Mouse (Mus musculus): ENCODE measurements around the gene Afg1l. TPM values are rescaled to one million over a fixed set of nuclear protein-coding genes. Genes with fewer than 3 reads are reported as not detected.

Gene Afg1l
- polyA plus RNA-seq, 1 experiment from 2014 or later, result 5.4 TPM

- peak within 1 kb of the TSS; percentile 64 for H3K4me2 ChIP-seq (replicated peaks)
- no peaks in the 10 kb centered on the region for H3K9me3 ChIP-seq (replicated peaks)
- H3K27me3 ChIP-seq, result no peaks in the 10 kb centered on the region
- peak within 1 kb of the TSS; percentile 95 for H3K9ac ChIP-seq
- H3K27ac ChIP-seq, result peak within 1 kb of the TSS; percentile 97
- H3K4me1 ChIP-seq, result peaks cover 2% of the 10 kb centered on the region; the same call in 1 of the 2 replicates
- H3K36me3 ChIP-seq, result no peaks in the 10 kb centered on the region
- whole genome bisulfite sequencing, result under 1% methylated on average over 68 of the region's 68 CpGs
- peak; percentile 96 for ATAC-seq (ENCODE audit: low FRiP score)
- H3K4me3 ChIP-seq, result peak within 1 kb of the TSS; percentile 88
These were observed 23.5 kb upstream of the Afg1l start, which contains the start of gene Snx3 for GRCm38 (mm10) chr10:42501775-42502348. Gene Snx3, plus strand, starts transcription at chr10:42502030.

- Histone ChIP-seq H3K4me3 (peak overlapping the region; percentile 88; the same call in 1 of the 2 replicates), H3K9ac (peak overlapping the region; percentile 95; the same call in 1 of the 2 replicates), H3K36me3 (no peaks in the 10 kb centered on the region), H3K9me3 (replicated peaks) (no peaks in the 10 kb centered on the region), H3K4me2 (replicated peaks) (peak overlapping the region; percentile 64), H3K27me3 (no peaks in the 10 kb centered on the region), H3K4me1 (peaks cover 2% of the 10 kb centered on the region; the same call in 1 of the 2 replicates), H3K27ac (peak overlapping the region; percentile 97)
- WGBS, result 94% methylated on average over 5 of the region's 5 CpGs
- peak; percentile 0; the same call in 1 of the 2 replicates for ATAC-seq (ENCODE audit: low FRiP score)
These were observed 22.8 kb upstream of the Afg1l start for GRCm38 (mm10) chr10:42501161-42501560.

GRCm38 (mm10) chr10:42500611-42501010 lies 22.2 kb upstream of the Afg1l start:
- H3K9me3 ChIP-seq (replicated peaks), result no peaks in the 10 kb centered on the region
- H3K4me1 ChIP-seq, result peaks cover 2% of the 10 kb centered on the region; the same call in 1 of the 2 replicates
- H3K4me3 ChIP-seq, result no peak overlapping the region
- ATAC-seq (ENCODE audit: low FRiP score), result no peak
- peak overlapping the region; percentile 97; the same call in 1 of the 2 replicates for H3K27ac ChIP-seq
- H3K9ac ChIP-seq, result no peak overlapping the region
- no peaks in the 10 kb centered on the region for H3K27me3 ChIP-seq
- WGBS, result 93% methylated on average over 8 of the region's 8 CpGs
- no peaks in the 10 kb centered on the region for H3K36me3 ChIP-seq
- H3K4me2 ChIP-seq (replicated peaks), result no peak overlapping the region

GRCm38 (mm10) chr10:42493000-42493399 lies 14.6 kb upstream of the Afg1l start:
- H3K4me2 ChIP-seq (replicated peaks), result no peak overlapping the region
- H3K9ac ChIP-seq, result no peak overlapping the region
- no peak overlapping the region for H3K27ac ChIP-seq
- H3K27me3 ChIP-seq, result no peaks in the 10 kb centered on the region
- no peak for ATAC-seq (ENCODE audit: low FRiP score)
- H3K9me3 ChIP-seq (replicated peaks), result no peaks in the 10 kb centered on the region
- no peaks in the 10 kb centered on the region for H3K4me1 ChIP-seq
- 68% methylated on average over 4 of the region's 4 CpGs for WGBS
- no peak overlapping the region for H3K4me3 ChIP-seq
- H3K36me3 ChIP-seq, result no peaks in the 10 kb centered on the region

GRCm38 (mm10) chr10:42492027-42492771 lies 13.8 kb upstream of the Afg1l start:
- no peaks in the 10 kb centered on the region for H3K36me3 ChIP-seq
- no peak for ATAC-seq (ENCODE audit: low FRiP score)
- no peak overlapping the region for H3K27ac ChIP-seq
- H3K4me1 ChIP-seq, result no peaks in the 10 kb centered on the region
- H3K27me3 ChIP-seq, result no peaks in the 10 kb centered on the region
- H3K9ac ChIP-seq, result no peak overlapping the region
- no peaks in the 10 kb centered on the region for H3K9me3 ChIP-seq (replicated peaks)
- no peak overlapping the region for H3K4me3 ChIP-seq
- H3K4me2 ChIP-seq (replicated peaks), result no peak overlapping the region
- 87% methylated on average over 10 of the region's 10 CpGs for WGBS

- WGBS, result 51% methylated on average over 1 of the region's 1 CpGs
- Histone ChIP-seq H3K4me2 (replicated peaks) (no peak overlapping the region), H3K4me1 (no peaks in the 10 kb centered on the region), H3K27me3 (no peaks in the 10 kb centered on the region), H3K4me3 (no peak overlapping the region), H3K27ac (no peak overlapping the region), H3K9me3 (replicated peaks) (no peaks in the 10 kb centered on the region), H3K36me3 (no peaks in the 10 kb centered on the region), H3K9ac (no peak overlapping the region)
- no peak for ATAC-seq (ENCODE audit: low FRiP score)
These were observed 12.8 kb upstream of the Afg1l start for GRCm38 (mm10) chr10:42491158-42491557.

GRCm38 (mm10) chr10:42488606-42489296 lies 10.4 kb upstream of the Afg1l start:
- Histone ChIP-seq H3K4me2 (replicated peaks) (no peak overlapping the region), H3K27me3 (no peaks in the 10 kb centered on the region), H3K36me3 (no peaks in the 10 kb centered on the region), H3K4me3 (no peak overlapping the region), H3K9ac (no peak overlapping the region), H3K9me3 (replicated peaks) (no peaks in the 10 kb centered on the region), H3K27ac (no peak overlapping the region), H3K4me1 (no peaks in the 10 kb centered on the region)
- WGBS, result 41% methylated on average over 8 of the region's 8 CpGs
- ATAC-seq (ENCODE audit: low FRiP score), result no peak

- no peaks in the 10 kb centered on the region for H3K27me3 ChIP-seq
- WGBS, result 81% methylated on average over 4 of the region's 4 CpGs
- ATAC-seq (ENCODE audit: low FRiP score), result no peak
- no peaks in the 10 kb centered on the region for H3K9me3 ChIP-seq (replicated peaks)
- H3K36me3 ChIP-seq, result no peaks in the 10 kb centered on the region
- H3K27ac ChIP-seq, result no peak overlapping the region
- H3K4me2 ChIP-seq (replicated peaks), result no peak overlapping the region
- H3K9ac ChIP-seq, result no peak overlapping the region
- H3K4me3 ChIP-seq, result no peak overlapping the region
- H3K4me1 ChIP-seq, result peaks cover 3% of the 10 kb centered on the region; the same call in 1 of the 2 replicates
These were observed 2.4 kb upstream of the Afg1l start for GRCm38 (mm10) chr10:42480719-42481118.

- 12% methylated on average over 25 of the region's 25 CpGs for WGBS
- Histone ChIP-seq H3K9ac (peak overlapping the region; percentile 76), H3K27me3 (no peaks in the 10 kb centered on the region), H3K4me2 (replicated peaks) (peak overlapping the region; percentile 64), H3K4me3 (peak overlapping the region; percentile 63), H3K9me3 (replicated peaks) (no peaks in the 10 kb centered on the region), H3K36me3 (no peaks in the 10 kb centered on the region), H3K27ac (peak overlapping the region; percentile 88), H3K4me1 (peaks cover 3% of the 10 kb centered on the region; the same call in 1 of the 2 replicates)
- ATAC-seq (ENCODE audit: low FRiP score), result peak; percentile 47
These were observed 620 bp downstream of the Afg1l start for GRCm38 (mm10) chr10:42477550-42478340.

GRCm38 (mm10) chr10:42476774-42477475 lies 1.4 kb downstream of the Afg1l start:
- no peak overlapping the region for H3K4me2 ChIP-seq (replicated peaks)

GRCm38 (mm10) chr10:42474946-42475514 lies 3.3 kb downstream of the Afg1l start:
- no peak for ATAC-seq (ENCODE audit: low FRiP score)
- H3K4me2 ChIP-seq (replicated peaks), result no peak overlapping the region
- no peak overlapping the region for H3K27ac ChIP-seq
- no peak overlapping the region for H3K4me3 ChIP-seq
- no peak overlapping the region for H3K9ac ChIP-seq
- H3K36me3 ChIP-seq, result peaks cover 3% of the 10 kb centered on the region; the same call in 1 of the 2 replicates
- H3K27me3 ChIP-seq, result no peaks in the 10 kb centered on the region
- H3K9me3 ChIP-seq (replicated peaks), result no peaks in the 10 kb centered on the region
- peaks cover 3% of the 10 kb centered on the region; the same call in 1 of the 2 replicates for H3K4me1 ChIP-seq
- WGBS, result 83% methylated on average over 6 of the region's 6 CpGs

More at GRCm38 (mm10) chr10:42476774-42477475, 1.4 kb downstream of the Afg1l start:
- no peak for ATAC-seq (ENCODE audit: low FRiP score)
- H3K9me3 ChIP-seq (replicated peaks), result no peaks in the 10 kb centered on the region
- no peaks in the 10 kb centered on the region for H3K27me3 ChIP-seq
- H3K4me3 ChIP-seq, result no peak overlapping the region
- peaks cover 3% of the 10 kb centered on the region; the same call in 1 of the 2 replicates for H3K4me1 ChIP-seq
- no peak overlapping the region for H3K27ac ChIP-seq
- no peak overlapping the region for H3K9ac ChIP-seq
- WGBS, result 97% methylated on average over 10 of the region's 10 CpGs
- H3K36me3 ChIP-seq, result no peaks in the 10 kb centered on the region
